Mouse (Mus musculus) monocyte, adult 5-6 weeks (primary cell): ENCODE results near the gene Whrn. TPM values are rescaled to one million over a fixed set of nuclear protein-coding genes. Genes with fewer than 3 reads are reported as not detected.

Experiments used
- ATAC-seq: fragments of 153-309, 156-312 bp; replicated peaks from 2 replicates; pipeline ENCODE4 v1.8.0; 2017; ENCODE audit warnings: mild to moderate bottlenecking; ENCODE audit not compliant: low TSS enrichment, insufficient number of reproducible peaks, severe bottlenecking, poor library complexity, low FRiP score
- total RNA-seq: library from RNA; stranded (forward); fragments of 200-1000, 200-491, 200-594 nt; gene quantifications from 3 replicates; pipeline ENCODE4 v1.2.3, GENCODE M21; 2017

Whrn gene
- total RNA-seq, 1 experiment from 2014 or later = 3.2 TPM

- no peak for ATAC-seq
Observed at GRCm38 (mm10) chr4:63459141-63459789, 36.5 kb downstream of the Whrn start.

DNA sequence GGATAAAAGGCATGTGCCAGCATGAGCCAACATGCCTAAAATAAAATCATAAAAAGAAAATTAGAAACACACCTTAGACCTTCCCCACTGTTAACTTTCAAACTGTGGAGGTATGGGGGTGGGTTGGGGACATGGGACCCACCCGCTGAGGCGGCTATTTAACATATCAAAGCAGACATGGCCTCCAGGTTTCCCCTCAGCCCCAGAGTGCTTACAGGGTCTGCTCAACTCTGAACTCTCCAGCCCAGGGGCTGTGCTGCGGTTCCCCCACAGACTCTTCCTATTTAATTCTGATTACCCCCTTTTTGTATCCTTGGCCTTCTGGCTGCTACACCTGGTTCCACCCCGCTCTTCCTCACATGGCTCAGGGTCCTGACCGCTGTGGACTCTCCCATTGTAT is 39.2 kb downstream of the Whrn start:
- ATAC-seq = no peak

DNA sequence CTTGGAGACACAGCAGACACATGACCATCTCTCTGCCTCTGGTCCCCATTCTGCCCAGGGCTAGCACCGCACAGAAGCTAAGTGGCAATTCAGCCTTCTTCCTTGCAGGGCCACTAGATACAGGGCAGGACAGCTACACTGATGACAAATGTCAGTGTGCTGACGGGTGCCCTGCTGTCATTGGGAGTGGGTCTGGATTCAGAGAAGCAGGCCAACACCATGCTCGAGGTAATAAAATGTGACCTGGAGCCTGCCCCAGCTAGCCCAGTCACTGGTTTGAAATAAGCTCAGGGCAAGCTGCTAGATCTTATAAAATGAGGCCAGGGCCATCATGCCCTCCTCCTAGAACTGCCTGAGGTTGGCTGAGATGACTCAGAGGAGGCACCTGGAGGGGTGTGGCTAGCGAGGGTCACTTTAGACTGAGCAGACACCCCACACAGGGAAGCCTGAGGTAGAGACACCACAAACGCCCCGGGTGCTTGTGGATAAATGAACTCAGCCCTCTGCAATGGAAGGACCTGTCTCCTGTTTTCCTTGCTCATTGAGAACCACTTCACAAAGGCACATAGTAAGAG is 41.8 kb downstream of the Whrn start:
- ATAC-seq = no peak

- no peak for ATAC-seq
Observed at GRCm38 (mm10) chr4:63452555-63452954, 43.2 kb downstream of the Whrn start.

- ATAC-seq = no peak
Observed at GRCm38 (mm10) chr4:63450551-63450950, 45.2 kb downstream of the Whrn start.

GRCm38 (mm10) chr4:63444362-63445066 is 51.3 kb downstream of the Whrn start:
- no peak for ATAC-seq

GRCm38 (mm10) chr4:63443101-63443500 is 52.7 kb downstream of the Whrn start:
- ATAC-seq = no peak

DNA sequence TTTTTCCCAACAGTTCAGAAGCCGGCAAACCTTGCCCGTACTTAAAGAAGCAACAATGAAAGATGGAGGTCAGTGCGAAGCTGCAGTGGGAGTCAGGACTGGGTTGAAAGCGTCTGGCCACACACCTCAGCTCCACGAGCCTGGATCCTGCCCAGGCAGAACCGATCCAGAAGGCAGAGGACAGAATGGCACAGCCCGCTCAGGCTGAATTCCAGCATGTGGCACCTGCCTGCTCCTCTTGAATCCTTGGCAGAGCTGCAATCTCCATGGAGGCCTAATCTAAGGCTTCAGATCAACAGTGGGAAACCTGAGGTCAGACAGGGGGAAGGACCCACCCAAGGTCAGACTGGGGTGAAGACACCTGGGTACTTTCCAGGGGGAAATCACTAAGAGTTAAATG is 54.2 kb downstream of the Whrn start:
- no peak for ATAC-seq

- ATAC-seq = no peak
Observed at GRCm38 (mm10) chr4:63440262-63440661, 55.5 kb downstream of the Whrn start.

GRCm38 (mm10) chr4:63437968-63438367 is 57.8 kb downstream of the Whrn start:
- no peak for ATAC-seq

DNA sequence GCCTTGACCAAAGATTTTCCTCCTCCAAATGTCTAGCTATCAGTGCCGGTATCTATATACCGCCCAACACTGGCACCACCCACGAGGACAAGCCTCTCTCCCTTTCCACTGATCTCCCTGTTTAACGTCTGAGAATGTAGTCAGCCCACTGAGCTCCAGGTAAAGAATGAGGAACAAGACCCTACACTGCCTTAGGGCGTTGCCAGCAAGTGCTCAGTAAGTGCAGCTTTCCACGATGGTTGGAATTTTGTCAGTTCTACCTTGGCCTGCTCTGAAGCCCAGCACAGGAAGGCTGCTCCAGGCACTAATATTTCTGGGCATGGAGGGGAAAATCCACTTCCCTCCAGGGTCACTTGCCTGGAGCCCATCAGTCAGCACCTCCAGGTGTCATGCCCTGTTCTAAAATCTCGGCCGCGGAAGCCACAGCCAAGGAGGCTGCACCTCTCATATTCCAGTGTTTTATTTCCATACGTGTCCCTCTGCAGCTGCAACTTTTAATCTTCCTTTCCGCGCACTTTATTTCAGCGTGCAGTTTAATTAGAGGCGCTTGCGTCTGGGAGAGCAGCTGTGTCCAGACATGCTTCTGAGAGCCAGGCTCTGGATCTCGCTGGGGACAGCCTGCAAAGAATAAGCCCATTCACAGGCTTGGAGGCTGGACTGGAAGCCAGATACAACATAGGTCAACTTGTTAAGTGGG is 58.5 kb downstream of the Whrn start:
- no peak for ATAC-seq

DNA sequence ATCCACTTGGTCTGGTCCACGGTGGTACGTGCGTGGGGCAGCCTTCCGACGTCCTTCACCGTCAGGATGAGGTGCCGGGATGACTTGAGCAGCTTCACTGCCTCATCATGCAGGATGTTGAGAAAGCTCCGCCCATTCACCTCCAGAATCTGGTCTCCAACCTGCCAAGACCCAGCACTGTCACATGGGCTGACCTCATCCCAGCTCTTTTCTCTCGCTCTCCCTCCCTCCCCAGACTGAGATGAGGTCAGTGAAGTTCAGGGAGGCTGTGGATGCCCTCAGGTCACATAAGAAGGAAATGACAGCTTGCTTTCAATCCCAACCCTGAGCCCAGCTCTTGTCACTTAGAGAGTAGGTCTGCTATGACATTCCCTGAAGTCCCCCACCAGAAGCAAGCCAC is 60.4 kb downstream of the Whrn start:
- ATAC-seq = no peak

DNA sequence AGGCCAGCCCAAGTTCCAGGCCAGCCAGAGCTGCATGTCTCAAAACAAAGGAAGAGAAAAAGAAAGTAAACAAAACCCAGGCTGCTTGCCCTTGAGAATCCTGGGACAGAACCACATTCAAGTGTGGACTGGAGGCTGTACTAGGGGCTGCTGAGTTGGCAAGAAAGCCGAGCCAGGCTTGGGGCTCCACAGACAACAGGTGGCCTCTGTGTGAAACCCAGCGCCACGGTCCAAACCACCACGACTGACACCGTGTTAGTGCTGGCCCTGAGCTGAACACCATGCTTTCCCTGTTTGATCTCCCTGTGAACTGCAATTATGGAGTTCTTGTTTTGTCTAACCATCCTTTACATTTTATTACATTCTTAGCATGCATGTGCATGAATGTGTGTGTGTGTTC is 64.7 kb downstream of the Whrn start:
- ATAC-seq = no peak

GRCm38 (mm10) chr4:63430357-63430756 is 65.4 kb downstream of the Whrn start:
- ATAC-seq = no peak

GRCm38 (mm10) chr4:63426308-63426707 is 69.5 kb downstream of the Whrn start:
- no peak for ATAC-seq

GRCm38 (mm10) chr4:63423811-63424210 is 72.0 kb downstream of the Whrn start:
- no peak for ATAC-seq

GRCm38 (mm10) chr4:63423231-63423630 is 72.6 kb downstream of the Whrn start:
- no peak for ATAC-seq

GRCm38 (mm10) chr4:63420143-63420920 is 75.5 kb downstream of the Whrn start:
- no peak for ATAC-seq

GRCm38 (mm10) chr4:63418270-63418669 is 77.5 kb downstream of the Whrn start:
- no peak for ATAC-seq
